Mouse (Mus musculus) large intestine, adult 2 months (tissue): ENCODE measurements around the gene Aldh2. TPM values are rescaled to one million over a fixed set of nuclear protein-coding genes. Genes with fewer than 3 reads are reported as not detected.
"Not testable (repeated sequence)": the region's sequence is repeated elsewhere in the genome, so short reads cannot be mapped to it uniquely, and the experiment has no call there.

Experiments
- DNase-seq: peaks from one replicate; pipeline ENCODE4 v3.0.0-alpha.2; 2012; ENCODE audit warnings: low read depth, low spot score
- WGBS: fragments of 180-500 bp; shearing (Covaris S2); methylation state at CpG from one replicate; pipeline ENCODE4 v1.1.7; 2018; 5-methylcytosine and 5-hydroxymethylcytosine counted together
- polyA plus RNA-seq: library from polyadenylated mRNA; depleted of rRNA; stranded (reverse); fragments of >200 nt; gene quantifications from 2 replicates; pipeline ENCODE4 v1.2.3, GENCODE M21; 2012; rRNA removed

Aldh2 gene
- 215 and 293 TPM in 2 replicates for polyA plus RNA-seq

DNA sequence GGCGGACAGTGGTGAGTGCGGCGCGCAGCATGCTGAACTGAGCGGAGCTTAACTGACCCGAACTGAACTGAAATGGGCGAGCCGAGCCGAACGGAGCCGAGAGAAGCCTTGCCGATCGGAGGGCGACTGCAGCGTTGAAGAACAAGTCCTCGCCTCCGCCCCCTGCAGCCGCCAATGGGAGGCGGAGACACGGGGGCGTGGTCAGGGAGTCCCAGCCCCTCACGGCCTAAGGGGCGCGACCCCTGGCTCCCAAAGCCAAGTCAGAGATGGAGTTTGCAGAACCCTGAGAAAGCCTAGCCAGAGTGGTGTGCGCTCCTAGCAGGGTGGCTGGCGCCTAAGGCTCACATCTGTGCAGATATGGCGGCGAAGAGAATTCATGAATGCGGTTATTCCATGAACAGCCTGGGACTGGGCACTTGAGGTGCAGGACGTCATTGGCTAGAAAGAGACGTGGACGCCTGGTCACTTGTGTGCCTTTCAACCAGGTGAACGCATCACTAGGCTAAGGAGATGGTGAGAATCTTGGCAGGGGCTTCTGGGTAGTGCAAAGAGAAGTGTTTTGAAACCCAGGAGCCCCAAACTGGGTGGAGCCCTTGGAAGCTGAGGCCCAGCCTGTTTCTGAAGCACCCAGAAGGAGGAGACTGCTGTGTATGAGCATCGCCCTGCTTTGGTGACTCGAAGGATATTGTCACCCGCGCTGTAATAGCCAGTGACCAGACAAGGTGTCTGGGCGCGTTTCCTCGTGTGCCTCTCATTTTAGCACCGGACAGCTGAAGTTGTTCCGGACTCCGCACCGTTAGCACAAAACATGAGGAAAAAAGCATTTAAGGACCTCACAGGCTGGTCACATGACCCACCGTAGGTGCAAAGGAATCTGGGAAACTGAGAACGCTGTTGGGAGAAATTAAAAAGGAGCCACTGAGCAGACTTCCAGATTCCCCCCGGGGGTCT, at the start of gene Aldh2:
TSS of gene Aldh2 (minus strand) at position 374 of the 951 bp plus-strand sequence.
- DNase-seq = no peak
- 1% methylated on average over 47 of the region's 47 CpGs for WGBS

GRCm38 (mm10) chr5:121639601-121640000, 46.0 kb upstream of the Aldh2 start:
- no peak for DNase-seq
- 91% methylated on average over 9 of the region's 9 CpGs for WGBS

- no peak for DNase-seq
- WGBS = 84% methylated on average over 6 of the region's 6 CpGs
These were observed 43.7 kb upstream of the Aldh2 start for GRCm38 (mm10) chr5:121637296-121637695.

DNA sequence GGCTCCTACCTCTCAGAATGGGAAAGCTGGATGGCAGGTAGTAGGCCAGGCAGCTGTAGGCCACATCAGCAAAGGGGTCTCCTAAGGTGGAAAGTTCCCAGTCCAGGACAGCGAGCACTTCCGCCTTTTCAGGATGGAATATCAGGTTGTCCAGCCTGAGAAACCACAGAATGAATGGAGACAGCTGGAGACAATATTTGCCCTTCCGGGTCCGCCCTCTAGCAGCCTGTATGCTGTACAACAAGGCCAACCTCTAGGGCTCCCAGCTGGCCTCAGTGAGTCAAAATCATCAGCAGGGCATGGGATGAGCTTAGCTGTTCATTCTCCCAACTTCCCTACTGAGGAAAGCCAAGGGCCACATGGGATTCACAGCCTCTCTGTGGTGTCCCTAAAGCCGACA, 41.0 kb upstream of the Aldh2 start:
- DNase-seq = no peak
- WGBS = 88% methylated on average over 5 of the region's 5 CpGs

DNA sequence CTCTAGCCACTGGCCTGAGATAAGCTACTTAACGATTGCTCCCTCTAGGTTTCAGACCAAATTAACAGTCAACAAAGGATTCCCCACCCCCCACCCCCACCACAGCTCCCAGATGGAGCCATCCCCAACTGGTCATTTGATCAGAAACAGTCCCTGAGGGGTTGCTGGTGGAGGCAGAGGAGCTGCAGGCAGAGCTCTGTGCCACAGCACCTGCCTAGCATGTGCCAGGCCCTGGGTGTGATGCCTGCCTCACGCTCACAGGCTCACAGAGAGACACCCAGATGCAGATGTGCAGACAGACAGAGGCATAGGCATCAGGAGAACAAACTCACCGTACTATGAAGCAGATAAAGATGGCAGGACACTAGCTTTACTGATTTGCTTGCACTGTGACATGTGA, 39.2 kb upstream of the Aldh2 start:
- 55% methylated on average over 3 of the region's 3 CpGs for WGBS
- no peak for DNase-seq

GRCm38 (mm10) chr5:121631106-121631647, 37.6 kb upstream of the Aldh2 start:
- WGBS = 70% methylated on average over 8 of the region's 9 CpGs
- DNase-seq = not testable (repeated sequence)

GRCm38 (mm10) chr5:121627871-121628270, 34.2 kb upstream of the Aldh2 start:
- 0% methylated on average over 1 of the region's 1 CpGs for WGBS
- DNase-seq = no peak

- DNase-seq = no peak
- WGBS = 72% methylated on average over 3 of the region's 3 CpGs
These were observed 29.6 kb upstream of the Aldh2 start for GRCm38 (mm10) chr5:121623241-121623640.

DNA sequence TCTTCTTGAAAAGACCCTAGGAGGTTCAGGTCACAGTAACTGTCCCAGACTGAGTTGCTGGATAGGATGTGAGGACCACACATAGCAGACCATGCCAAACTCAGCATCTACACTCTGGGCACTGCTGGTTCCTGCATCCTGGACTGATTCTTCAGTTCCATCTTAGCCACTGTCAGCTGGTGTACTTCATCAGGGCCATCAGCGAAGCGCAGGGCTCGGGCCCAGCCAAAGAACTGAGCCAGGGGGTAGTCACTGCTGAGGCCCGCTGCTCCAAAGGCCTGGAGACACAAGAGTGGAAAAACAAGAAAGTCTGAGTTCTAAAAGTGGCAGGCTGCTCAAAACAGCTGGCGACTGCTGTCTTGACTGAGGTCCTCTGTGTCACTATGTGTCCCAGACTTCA, 27.5 kb upstream of the Aldh2 start:
- WGBS = 88% methylated on average over 5 of the region's 5 CpGs
- no peak for DNase-seq

- peak; percentile 39 for DNase-seq
- under 1% methylated on average over 58 of the region's 58 CpGs for WGBS
These were observed 25.2 kb upstream of the Aldh2 start, which contains the start of gene Acad12 for GRCm38 (mm10) chr5:121618592-121619513. Gene Acad12, minus strand, starts transcription at chr5:121618938.

GRCm38 (mm10) chr5:121614921-121615320, 21.3 kb upstream of the Aldh2 start:
- not testable (repeated sequence) for DNase-seq

GRCm38 (mm10) chr5:121612036-121612435, 18.4 kb upstream of the Aldh2 start:
- DNase-seq = no peak
- WGBS = 77% methylated on average over 6 of the region's 6 CpGs

More at GRCm38 (mm10) chr5:121614921-121615320, 21.3 kb upstream of the Aldh2 start:
- 79% methylated on average over 3 of the region's 3 CpGs for WGBS

- WGBS = 57% methylated on average over 8 of the region's 8 CpGs
- DNase-seq = not testable (repeated sequence)
These were observed 16.0 kb upstream of the Aldh2 start for GRCm38 (mm10) chr5:121609556-121610135.

DNA sequence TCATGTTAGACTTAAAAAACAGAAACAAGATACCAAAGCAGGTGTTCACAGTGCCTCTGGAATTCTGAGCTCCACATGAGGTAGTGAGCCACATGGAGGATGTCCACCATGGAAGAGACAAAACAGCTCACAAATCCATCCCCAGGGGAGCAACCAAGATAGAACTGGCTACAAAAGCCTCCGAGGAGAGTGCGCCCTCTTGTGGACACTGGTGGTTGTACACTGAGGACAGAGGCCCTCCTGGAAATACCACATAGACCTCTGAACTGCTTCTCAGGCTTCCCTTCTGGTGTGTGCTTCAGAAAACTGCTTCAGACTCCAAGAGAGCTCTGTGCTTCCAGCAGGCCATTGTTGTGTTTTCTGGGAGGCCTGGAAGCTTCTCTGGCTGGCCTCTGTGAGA, 12.5 kb upstream of the Aldh2 start:
- DNase-seq = no peak
- 0% methylated on average over 2 of the region's 2 CpGs for WGBS

DNA sequence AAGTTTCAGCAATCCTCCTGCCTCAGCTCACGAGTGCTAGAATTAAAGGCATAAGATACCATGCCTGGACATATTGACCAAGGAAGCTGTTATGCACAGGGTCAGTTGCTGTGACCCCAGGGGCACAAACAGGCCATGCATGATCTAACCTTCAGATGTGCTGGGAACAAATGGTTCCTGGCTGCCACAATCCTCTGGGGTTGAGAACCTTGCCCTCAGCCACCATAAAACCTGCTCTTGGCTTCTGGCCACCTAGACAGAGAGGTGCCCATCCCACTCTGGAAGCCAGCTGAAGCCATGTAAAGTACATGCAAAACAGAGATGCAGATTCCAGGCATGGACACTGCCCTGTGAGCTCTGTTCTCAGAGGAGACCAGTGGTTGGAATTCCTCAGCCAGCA, 10.2 kb upstream of the Aldh2 start:
- 32% methylated on average over 1 of the region's 1 CpGs for WGBS
- not testable (repeated sequence) for DNase-seq

DNA sequence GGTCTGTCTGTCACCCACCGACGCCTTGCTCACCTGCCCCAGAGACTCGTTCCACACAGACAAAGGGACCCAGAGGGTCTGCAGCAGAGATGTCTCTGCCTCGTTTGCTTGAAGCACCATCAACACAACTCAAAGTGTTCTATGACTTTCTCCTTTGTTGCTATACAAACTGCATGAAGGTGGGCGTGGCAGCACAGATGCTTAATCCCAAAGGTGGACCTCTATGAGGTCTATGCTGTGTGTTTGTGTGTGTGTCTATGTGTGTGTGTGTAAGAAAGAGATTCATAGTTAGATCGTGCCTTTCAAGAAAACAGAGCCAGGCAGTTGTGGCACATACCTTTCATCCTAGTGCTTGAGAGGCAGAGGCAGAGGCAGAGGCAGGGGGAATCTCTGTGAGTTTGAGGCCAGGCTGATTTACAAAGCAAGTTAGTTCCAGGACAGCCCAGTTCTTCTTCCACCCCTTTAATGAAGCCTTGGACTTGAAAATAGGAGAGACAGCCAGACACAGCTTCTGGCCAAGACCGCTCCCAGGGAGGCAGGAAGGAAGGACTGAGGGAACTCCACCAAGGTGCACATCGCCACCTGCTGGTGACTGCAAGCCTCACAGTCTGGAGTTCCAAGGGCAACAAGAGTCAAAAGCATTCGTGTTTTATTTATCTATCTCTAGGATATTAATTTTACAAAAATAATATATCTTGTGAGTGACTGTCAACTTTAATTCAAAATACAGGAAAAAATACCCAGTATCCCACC, 8.1 kb upstream of the Aldh2 start:
- 30% methylated on average over 9 of the region's 9 CpGs for WGBS
- DNase-seq = no peak

GRCm38 (mm10) chr5:121598871-121599610, 5.4 kb upstream of the Aldh2 start:
- WGBS = 83% methylated on average over 13 of the region's 13 CpGs
- DNase-seq = no peak

DNA sequence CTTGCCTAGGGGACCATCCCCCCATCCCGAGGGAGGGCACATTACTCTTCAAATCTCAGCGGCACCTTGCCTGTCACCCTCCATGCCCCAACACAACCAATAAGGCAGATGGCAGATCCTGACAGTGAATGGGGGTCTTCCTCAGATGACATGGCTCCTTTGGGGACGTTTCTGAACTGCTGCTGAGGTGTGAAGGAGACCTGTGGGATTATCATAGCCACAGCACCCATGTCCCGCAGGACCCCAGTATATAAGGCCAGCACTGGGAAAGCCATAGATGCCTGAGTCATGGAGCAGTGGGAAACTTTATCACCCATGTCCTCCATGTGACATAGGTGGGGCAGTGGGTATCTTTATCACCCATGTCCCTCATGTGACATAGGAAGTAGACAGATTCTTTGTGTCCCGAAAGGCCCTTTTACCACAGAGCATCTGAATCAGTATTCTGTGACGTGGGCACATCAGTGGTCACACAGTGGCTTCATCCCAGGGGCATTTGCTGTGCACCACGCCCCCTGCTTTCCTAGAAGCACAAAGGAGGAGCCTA, 4.4 kb upstream of the Aldh2 start:
- DNase-seq = no peak

More for the DNA sequence above, 4.4 kb upstream of the Aldh2 start:
- 88% methylated on average over 7 of the region's 7 CpGs for WGBS
